Mouse (Mus musculus): Measurements from ENCODE around the gene Olfr769.
"Not testable (repeated sequence)": the region's sequence is repeated elsewhere in the genome, so short reads cannot be mapped to it uniquely, and the experiment has no call there.

The Olfr769 gene

GRCm38 (mm10) chr10:129117761-129118160 is at the start of gene Olfr769:
Olfr769 (minus strand) TSS chr10:129117861.
- no peak for DNase-seq (ENCODE audit: low spot score)

GRCm38 (mm10) chr10:129164651-129165050 is 47.0 kb upstream of the Olfr769 start, which contains the start of gene Olfr771:
Olfr771 (minus strand) TSS chr10:129164751.
- DNase-seq (ENCODE audit: low spot score) = no peak

GRCm38 (mm10) chr10:129138898-129139297 is 21.2 kb upstream of the Olfr769 start, which contains the start of gene Olfr770:
Olfr770 (minus strand) TSS chr10:129138998.
- DNase-seq (ENCODE audit: low spot score) = no peak

- DNase-seq (ENCODE audit: low spot score) = no peak
These were observed 2.5 kb downstream of the Olfr769 start for GRCm38 (mm10) chr10:129115146-129115545.

- no peak for DNase-seq (ENCODE audit: low spot score)
These were observed 16.4 kb downstream of the Olfr769 start for GRCm38 (mm10) chr10:129101231-129101630.

GRCm38 (mm10) chr10:129099275-129099674 is 18.4 kb downstream of the Olfr769 start, which contains the start of gene Olfr768:
Olfr768 (minus strand) TSS chr10:129099375.
- no peak for DNase-seq (ENCODE audit: low spot score)

GRCm38 (mm10) chr10:129082810-129083209 is 34.9 kb downstream of the Olfr769 start, which contains the start of gene Olfr767:
Olfr767 (minus strand) TSS chr10:129082910.
- not testable (repeated sequence) for DNase-seq (ENCODE audit: low spot score)

- no peak for DNase-seq (ENCODE audit: low spot score)
These were observed 48.8 kb downstream of the Olfr769 start, which contains the start of gene Olfr766-ps1 for GRCm38 (mm10) chr10:129068877-129069276. Olfr766-ps1 (minus strand) TSS chr10:129068977.

Measured in T-cell, adult 2 months (primary cell).